Mouse (Mus musculus): ENCODE measurements around the gene Srp68.

Srp68 gene

GRCm38 (mm10) chr11:116203150-116203549, 70.9 kb downstream of the Srp68 start:
- DNase-seq = no peak

GRCm38 (mm10) chr11:116201151-116201550, 72.9 kb downstream of the Srp68 start:
- no peak for DNase-seq

GRCm38 (mm10) chr11:116198639-116199531, 75.1 kb downstream of the Srp68 start, which contains the start of the genes Ten1 and Acox1:
TSS of gene Ten1 (plus strand) at chr11:116198855.
TSS of gene Acox1 (minus strand) at chr11:116199045.
- peak; percentile 96 for DNase-seq

- DNase-seq = no peak
Observed at GRCm38 (mm10) chr11:116198132-116198531, 75.9 kb downstream of the Srp68 start.

- no peak for DNase-seq
Observed at GRCm38 (mm10) chr11:116197584-116197906, 76.5 kb downstream of the Srp68 start.

GRCm38 (mm10) chr11:116196866-116197583, 77.0 kb downstream of the Srp68 start:
- DNase-seq = no peak

GRCm38 (mm10) chr11:116196336-116196735, 77.7 kb downstream of the Srp68 start:
- DNase-seq = no peak

GRCm38 (mm10) chr11:116195252-116195651, 78.8 kb downstream of the Srp68 start:
- peak; percentile 37 for DNase-seq

Measured in kidney, adult 18-20 months (tissue).